Mouse (Mus musculus) heart, adult 2 months (tissue): ENCODE data around the gene Asxl1. TPM values are rescaled to one million over a fixed set of nuclear protein-coding genes. Genes with fewer than 3 reads are reported as not detected.

Experiments
- DNase-seq, 2 experiments: peaks; one replicate each; pipeline ENCODE4 v3.0.0; 2021
- H3K27ac ChIP-seq: fragments of 200-600 bp; 2 replicates; pipeline ENCODE4 v1.8.1; 2022
- H3K27me3 ChIP-seq: fragments of 200-500 bp; 2 replicates; pipeline ENCODE4 v1.6.1; 2012; ENCODE audit warnings: mild to moderate bottlenecking, low read length, inconsistent platforms, mixed read lengths; ENCODE audit not compliant: control insufficient read depth, insufficient read depth
- H3K36me3 ChIP-seq: fragments of 200-500 bp; 2 replicates; pipeline ENCODE4 v1.6.1; 2012; ENCODE audit warnings: low read length, inconsistent platforms; ENCODE audit not compliant: control insufficient read depth, insufficient read depth
- H3K4me1 ChIP-seq: fragments of 200-500 bp; 2 replicates; pipeline ENCODE4 v1.6.1; 2011; ENCODE audit warnings: low read length; ENCODE audit not compliant: control insufficient read depth, insufficient read depth
- H3K4me3 ChIP-seq: fragments of 200-600 bp; 2 replicates; pipeline ENCODE4 v1.8.1; 2022
- H3K79me2 ChIP-seq: fragments of 200-500 bp; replicated peaks from 2 replicates; pipeline ENCODE4 v1.6.1; 2012; ENCODE audit warnings: mild to moderate bottlenecking, inconsistent platforms, low read length, moderate library complexity, mixed read lengths; ENCODE audit not compliant: control insufficient read depth, insufficient read depth
- H3K9ac ChIP-seq: fragments of 200-500 bp; 2 replicates; pipeline ENCODE4 v1.6.1; 2012; ENCODE audit warnings: low read depth, mild to moderate bottlenecking, control low read depth, inconsistent platforms, low read length, mixed read lengths
- CTCF ChIP-seq: fragments of 200-600 bp; IDR thresholded peaks from 2 replicates; pipeline ENCODE4 v1.8.1; 2022; ENCODE audit warnings: antibody characterized with exemption, mild to moderate bottlenecking, moderate library complexity
- EP300 ChIP-seq: fragments of 200-500 bp; IDR thresholded peaks from 2 replicates; pipeline ENCODE4 v1.6.1; 2011; ENCODE audit warnings: low read depth, low read length, control low read depth; ENCODE audit not compliant: insufficient read depth
- POLR2A ChIP-seq: fragments of 200-500 bp; IDR thresholded peaks from 2 replicates; pipeline ENCODE4 v1.6.1; 2011; ENCODE audit warnings: mild to moderate bottlenecking, low read depth, low read length, control low read depth; ENCODE audit not compliant: insufficient read depth
- WGBS: fragments of 180-500 bp; shearing (Covaris S2); methylation state at CpG from one replicate; pipeline ENCODE4 v1.1.7; 2018; 5-methylcytosine and 5-hydroxymethylcytosine counted together
- intact Hi-C: fragments of 180-260 bp; cut with DNase I; formaldehyde crosslinking; loops from one replicate; pipeline ENCODE4 v1.15.1; 2025
- polyA plus RNA-seq: library from polyadenylated mRNA; depleted of rRNA; stranded (reverse); fragments of >200 nt; gene quantifications from 2 replicates; pipeline ENCODE4 v1.2.3, GENCODE M21; 2012
- total RNA-seq, 2 experiments: library from RNA; stranded (reverse); gene quantifications; 2 replicates each; pipeline ENCODE4 v1.2.3; 2021

Gene Asxl1
- total and polyA plus RNA-seq, 3 experiments, result 8.0 to 21.2 (median 17.7) TPM

DNA sequence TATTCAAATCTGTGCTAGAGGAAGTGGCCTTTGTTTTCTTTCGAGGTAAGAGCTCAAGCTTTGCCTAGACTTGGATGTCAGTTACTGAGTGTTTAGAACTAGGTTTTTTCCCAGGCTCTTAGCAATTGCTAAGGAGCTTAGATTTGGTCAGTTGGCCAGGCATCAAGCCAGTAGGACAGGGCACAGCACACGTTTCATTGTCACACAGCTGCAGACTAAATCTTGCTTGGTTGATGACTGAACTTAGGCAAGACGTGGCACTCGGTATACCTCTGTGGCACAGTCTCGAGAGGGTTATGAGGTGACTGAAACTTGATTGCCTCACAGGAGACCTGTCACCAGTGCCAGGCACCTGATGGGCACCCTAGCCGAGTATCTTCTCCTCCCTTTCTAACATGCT, 61.3 kb downstream of the Asxl1 start:
- no peak overlapping the region for H3K9ac ChIP-seq
- intact Hi-C loops, result no loop called here
- H3K27me3 ChIP-seq, result no peaks in the 10 kb centered on the region
- WGBS, result 56% methylated on average over 6 of the region's 6 CpGs
- H3K27ac ChIP-seq, result no peak overlapping the region
- no peak for TF ChIP-seq POLR2A
- TF ChIP-seq CTCF, result no peak
- TF ChIP-seq EP300, result no peak
- no peaks in the 10 kb centered on the region; the same call in 1 of the 2 replicates for H3K4me1 ChIP-seq
- H3K36me3 ChIP-seq, result no peaks in the 10 kb centered on the region
- H3K4me3 ChIP-seq, result no peak overlapping the region
- DNase-seq, result no peak
- no peaks in the 10 kb centered on the region for H3K79me2 ChIP-seq

DNA sequence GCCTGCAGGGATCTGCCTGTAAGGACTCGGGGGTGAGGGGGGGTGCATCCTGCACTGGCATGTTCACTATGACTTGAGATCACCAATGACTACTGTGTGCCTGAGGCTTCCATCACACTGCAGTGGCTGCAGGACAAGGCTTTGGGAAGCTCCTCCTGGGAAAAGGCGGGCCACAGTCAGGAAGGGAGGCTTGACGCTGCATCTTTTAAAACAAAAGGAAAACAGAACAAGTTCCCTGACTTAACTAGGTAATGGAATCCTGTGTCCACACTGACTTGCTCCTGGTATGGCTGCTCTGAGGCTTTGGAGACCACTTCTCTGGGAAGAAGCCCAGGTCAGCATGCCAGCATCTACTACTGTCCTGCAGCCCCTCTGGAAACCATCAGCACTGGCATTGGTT, 63.3 kb downstream of the Asxl1 start:
- peak overlapping the region; percentile 36; the same call in 1 of the 2 replicates for H3K27ac ChIP-seq
- intact Hi-C loops, result no loop called here
- 51% methylated on average over 3 of the region's 3 CpGs for WGBS
- DNase-seq, result no peak
- H3K4me1 ChIP-seq, result no peaks in the 10 kb centered on the region; the same call in 1 of the 2 replicates
- H3K9ac ChIP-seq, result no peak overlapping the region
- no peak for TF ChIP-seq CTCF
- no peak for TF ChIP-seq POLR2A
- TF ChIP-seq EP300, result no peak
- H3K27me3 ChIP-seq, result no peaks in the 10 kb centered on the region
- H3K36me3 ChIP-seq, result no peaks in the 10 kb centered on the region
- H3K79me2 ChIP-seq, result no peaks in the 10 kb centered on the region
- H3K4me3 ChIP-seq, result no peak overlapping the region

DNA sequence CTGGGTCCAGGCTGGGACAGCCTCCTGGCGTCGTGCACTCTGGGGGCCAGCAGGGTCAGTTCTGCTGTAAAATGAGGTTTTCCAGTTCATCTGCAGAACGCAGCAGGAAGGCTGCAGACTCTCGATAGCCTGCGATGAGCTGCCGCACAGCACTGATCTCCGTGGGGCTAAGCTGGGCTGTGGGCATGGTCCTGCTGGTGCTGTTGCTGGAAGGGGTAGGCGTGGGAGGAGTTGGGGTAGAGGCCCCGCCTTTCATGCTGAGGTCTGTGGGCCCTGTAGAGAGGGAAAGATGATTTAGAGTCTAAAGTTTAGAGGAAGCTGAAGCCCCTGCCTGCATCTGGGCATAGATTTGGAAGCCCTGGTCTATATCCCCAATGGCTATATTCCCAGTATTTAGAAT, 65.9 kb downstream of the Asxl1 start:
- intact Hi-C loops, result no loop called here
- H3K36me3 ChIP-seq, result no peaks in the 10 kb centered on the region
- no peaks in the 10 kb centered on the region for H3K27me3 ChIP-seq

DNA sequence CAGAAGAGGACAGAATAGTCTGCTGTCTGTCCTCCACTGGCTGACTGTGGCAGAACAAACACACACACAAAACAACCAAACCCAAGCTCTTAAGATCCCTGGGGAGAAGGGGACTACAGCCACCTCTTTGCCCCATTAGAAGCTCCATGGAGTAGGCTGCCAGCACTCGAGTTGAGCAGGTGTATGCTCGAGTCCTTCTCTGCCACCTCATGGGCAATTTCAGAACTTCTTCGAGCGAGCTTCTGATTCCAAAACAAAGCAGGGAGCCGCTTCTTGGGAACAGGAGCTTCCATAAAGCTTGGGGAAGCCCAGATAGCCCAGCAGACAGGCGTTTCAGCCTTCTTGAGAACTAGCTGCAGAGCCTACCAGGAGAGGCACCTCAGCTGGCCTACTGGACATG, 66.9 kb downstream of the Asxl1 start:
- Histone ChIP-seq H3K9ac (no peak overlapping the region), H3K4me3 (no peak overlapping the region), H3K79me2 (no peaks in the 10 kb centered on the region), H3K36me3 (no peaks in the 10 kb centered on the region), H3K4me1 (no peaks in the 10 kb centered on the region; the same call in 1 of the 2 replicates), H3K27me3 (no peaks in the 10 kb centered on the region), H3K27ac (no peak overlapping the region)
- TF ChIP-seq EP300 (no peak), POLR2A (no peak), CTCF (no peak)
- 61% methylated on average over 6 of the region's 6 CpGs for WGBS
- no peak for DNase-seq
- intact Hi-C loops, result no loop called here

More for the DNA sequence above, 65.9 kb downstream of the Asxl1 start:
- H3K4me1 ChIP-seq, result no peaks in the 10 kb centered on the region; the same call in 1 of the 2 replicates
- H3K9ac ChIP-seq, result no peak overlapping the region
- no peak for TF ChIP-seq CTCF
- TF ChIP-seq EP300, result no peak
- H3K4me3 ChIP-seq, result no peak overlapping the region
- no peak for DNase-seq
- no peak overlapping the region for H3K27ac ChIP-seq
- no peaks in the 10 kb centered on the region for H3K79me2 ChIP-seq
- WGBS, result 70% methylated on average over 9 of the region's 9 CpGs

DNA sequence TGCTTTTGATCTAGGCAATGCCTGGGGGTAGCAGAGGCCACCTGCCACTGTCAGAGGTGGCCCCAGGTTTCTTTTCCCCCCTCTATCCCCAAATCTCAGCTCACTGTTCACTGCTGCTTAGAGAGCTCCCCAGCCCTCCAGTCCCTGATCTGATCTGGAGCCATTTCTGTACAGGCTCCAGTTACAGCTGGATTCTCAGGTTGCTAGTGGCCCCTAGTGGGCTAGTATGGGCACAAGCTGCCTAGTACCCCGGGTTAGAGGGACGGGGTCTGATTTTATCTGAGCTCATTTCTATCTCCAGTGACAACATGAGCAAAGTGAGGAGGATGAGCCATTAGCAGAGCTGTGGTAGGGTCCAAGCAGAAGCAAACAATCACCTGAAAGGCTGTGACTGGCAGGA, 69.0 kb downstream of the Asxl1 start:
- Histone ChIP-seq H3K4me1 (no peaks in the 10 kb centered on the region), H3K27me3 (no peaks in the 10 kb centered on the region), H3K4me3 (no peak overlapping the region), H3K9ac (no peak overlapping the region), H3K27ac (no peak overlapping the region), H3K36me3 (no peaks in the 10 kb centered on the region), H3K79me2 (no peaks in the 10 kb centered on the region)
- 24% methylated on average over 2 of the region's 2 CpGs for WGBS
- DNase-seq, result no peak
- intact Hi-C loops, result loop anchor here (1.0 kb wide), 1 partner anchor 267 kb away; no protein-coding TSS in a partner anchor
- TF ChIP-seq POLR2A (no peak), CTCF (peak; percentile 71), EP300 (no peak)

DNA sequence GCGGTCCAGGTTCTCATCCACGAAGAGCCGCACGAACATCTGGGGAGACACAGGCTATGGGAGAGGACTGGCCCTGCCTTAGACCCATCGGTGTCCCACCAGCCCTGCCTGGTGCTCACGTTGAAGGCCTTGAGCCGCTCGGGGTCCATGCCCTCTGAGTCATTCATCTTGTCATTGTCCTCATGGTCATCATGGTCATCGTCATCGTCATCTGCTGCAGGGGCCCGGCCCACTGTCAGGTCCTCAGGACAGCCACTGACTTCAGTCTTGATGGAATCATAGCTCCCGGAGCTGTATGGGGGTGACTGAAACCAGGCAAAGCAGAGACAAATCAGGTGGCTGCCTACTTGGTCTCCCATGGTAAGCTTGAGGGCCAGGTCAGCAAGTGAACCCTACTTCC, 72.2 kb downstream of the Asxl1 start:
- H3K9ac ChIP-seq, result no peak overlapping the region
- H3K4me3 ChIP-seq, result no peak overlapping the region
- H3K27ac ChIP-seq, result no peak overlapping the region
- intact Hi-C loops, result no loop called here
- no peaks in the 10 kb centered on the region for H3K36me3 ChIP-seq
- WGBS, result 90% methylated on average over 12 of the region's 12 CpGs
- H3K4me1 ChIP-seq, result peaks cover 1% of the 10 kb centered on the region; the same call in 1 of the 2 replicates
- TF ChIP-seq CTCF (no peak), POLR2A (no peak), EP300 (no peak)
- DNase-seq, result no peak
- no peaks in the 10 kb centered on the region for H3K79me2 ChIP-seq
- H3K27me3 ChIP-seq, result no peaks in the 10 kb centered on the region

DNA sequence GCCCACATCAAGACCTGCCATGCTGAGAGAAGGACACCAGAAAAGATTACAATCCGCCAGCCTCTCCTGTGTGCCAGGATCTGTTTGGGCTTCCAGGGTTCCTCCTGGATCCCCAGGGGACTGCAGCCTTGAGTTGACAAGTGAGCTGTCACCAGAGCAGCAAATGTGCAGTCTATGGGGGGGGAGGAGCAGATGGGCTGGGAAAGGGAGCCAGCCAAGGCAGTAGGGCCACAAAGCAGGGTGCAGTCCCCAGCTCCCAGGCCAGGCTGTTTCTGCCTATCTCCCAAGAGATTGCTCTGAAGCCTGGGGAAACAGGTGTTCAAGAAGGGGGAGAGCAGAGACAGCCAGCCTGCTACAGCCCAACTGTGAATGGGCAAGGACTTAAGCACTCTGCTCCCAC, 72.8 kb downstream of the Asxl1 start:
- H3K9ac ChIP-seq, result no peak overlapping the region
- H3K27me3 ChIP-seq, result no peaks in the 10 kb centered on the region
- no peak overlapping the region for H3K27ac ChIP-seq
- no peak for TF ChIP-seq EP300
- TF ChIP-seq CTCF, result no peak
- no peak for TF ChIP-seq POLR2A
- intact Hi-C loops, result no loop called here
- DNase-seq, result no peak
- 73% methylated on average over 1 of the region's 1 CpGs for WGBS
- no peaks in the 10 kb centered on the region for H3K79me2 ChIP-seq
- peaks cover 3% of the 10 kb centered on the region; the same call in 1 of the 2 replicates for H3K4me1 ChIP-seq
- H3K4me3 ChIP-seq, result no peak overlapping the region
- no peaks in the 10 kb centered on the region for H3K36me3 ChIP-seq
